Comparison of ENCODE assay signal across 9 mouse cellular contexts in genomic region chr7:15914252-15914651, GRCm38 (mm10). TPM values are rescaled to one million over a fixed set of nuclear protein-coding genes. Genes with fewer than 3 reads are reported as not detected.
DNase-seq lines count a peak whose midpoint lies in the region; ATAC-seq and TF ChIP-seq lines count a peak whose summit lies in the region.
"Had no signal": no experiment of that assay in that cellular context is flagged by ENCODE, and none has a peak within 500 bp of the region (broad histone marks: within the 10 kb centered on the region; RNA-seq: fewer than 3 reads in every experiment).

No protein-coding gene starts in this region.

- no peak overlapping the region for H3K4me3 ChIP-seq in cerebellum, adult 2 months (replicated peaks; ENCODE audit: insufficient read depth, low read depth, low read length)
- H3K4me3 ChIP-seq in layer of hippocampus, adult 2 months: no peak overlapping the region
- no peak overlapping the region for H3K4me3 ChIP-seq in ES-E14 (ENCODE audit: insufficient read depth in 1 of 2, low read depth in 1 of 2, low read length in 2 of 2, poor library complexity in 1 of 2, severe bottlenecking in 1 of 2)
- H3K4me3 ChIP-seq in lung, embryonic 14.5 days (ENCODE audit: low read depth, low read length): no peak overlapping the region
- H3K4me3 ChIP-seq in stomach, postnatal 0 days (ENCODE audit: low read depth, low read length): no peak overlapping the region
- H3K4me3 ChIP-seq: heart, embryonic 13.5 days had no signal

- no peaks in the 10 kb centered on the region for H3K4me1 ChIP-seq in cerebellum, adult 2 months (ENCODE audit: control insufficient read depth, insufficient read depth, low read length)
- H3K4me1 ChIP-seq in ES-E14 (ENCODE audit: control insufficient read depth in 2 of 2, insufficient read depth in 2 of 2, low read length in 2 of 2, poor library complexity in 1 of 2): peaks cover 0 to 6% of the 10 kb centered on the region in 2 experiments; a peak in 1 of 4 replicates
- no peaks in the 10 kb centered on the region for H3K4me1 ChIP-seq in lung, embryonic 14.5 days (ENCODE audit: insufficient read depth)
- no peaks in the 10 kb centered on the region for H3K4me1 ChIP-seq in stomach, postnatal 0 days (replicated peaks; ENCODE audit: control insufficient read depth, insufficient read depth)

- H3K4me2 ChIP-seq in lung, embryonic 14.5 days: no peak overlapping the region
- no peak overlapping the region for H3K4me2 ChIP-seq in stomach, postnatal 0 days (replicated peaks; ENCODE audit: low read depth)
- H3K4me2 ChIP-seq: heart, embryonic 13.5 days had no signal

- in situ Hi-C loops in ES-E14 (cut with MboI; ENCODE audit: low sequenced_read_pairs in 2 of 2, unreplicated experiment in 2 of 2): no loop called here

- no peaks in the 10 kb centered on the region for H3K27me3 ChIP-seq in cerebellum, adult 2 months (ENCODE audit: control insufficient read depth, insufficient read depth, low read length)
- H3K27me3 ChIP-seq in lung, embryonic 14.5 days (ENCODE audit: insufficient read depth, low read length): no peaks in the 10 kb centered on the region
- no peaks in the 10 kb centered on the region for H3K27me3 ChIP-seq in stomach, postnatal 0 days (ENCODE audit: control insufficient read depth, insufficient read depth, low read length)
- H3K27me3 ChIP-seq: heart, embryonic 13.5 days had no signal

- H3K9me3 ChIP-seq in ES-E14 (ENCODE audit: control insufficient read depth, insufficient read depth, low read depth, low read length): no peaks in the 10 kb centered on the region
- no peaks in the 10 kb centered on the region for H3K9me3 ChIP-seq in lung, embryonic 14.5 days (ENCODE audit: low read depth, low read length)
- H3K9me3 ChIP-seq in stomach, postnatal 0 days (ENCODE audit: control insufficient read depth, low read length): no peaks in the 10 kb centered on the region
- H3K9me3 ChIP-seq: heart, embryonic 13.5 days had no signal

- peak in 1 of 2 experiments; percentile 38 for DNase-seq in cerebellum, adult 2 months
- no peak for DNase-seq in cerebellum, adult 11-12 months
- peak in 1 of 2 experiments; percentile 63 for DNase-seq in layer of hippocampus, adult 2 months (ENCODE audit: low spot score in 2 of 2)
- DNase-seq in layer of hippocampus, postnatal 14 days (ENCODE audit: low spot score in 2 of 2): no peak
- DNase-seq in ES-E14 (ENCODE audit: low read depth, low spot score): peak; percentile 74
- DNase-seq in embryo, embryonic 9.5 days (ENCODE audit: extremely low spot score): peak; percentile 43
- DNase-seq in lung, embryonic 14.5 days: peak; percentile 71
- peak; percentile 47 for DNase-seq in stomach, postnatal 0 days (ENCODE audit: low spot score)

- TF ChIP-seq CTCF in cerebellum, adult 2 months (IDR thresholded peaks at IDR 0.05; ENCODE audit: borderline replicate concordance, insufficient read depth, low read depth, low read length): peak; percentile 56; the same call in 1 of the 2 replicates
- peak; percentile 90 for TF ChIP-seq CTCF in layer of hippocampus, adult 2 months (conservative IDR thresholded peaks at IDR 0.05)
- TF ChIP-seq CTCF in lung, embryonic 14.5 days (IDR thresholded peaks at IDR 0.05; ENCODE audit: low read depth): peak; percentile 75
- TF ChIP-seq CTCF in stomach, postnatal 0 days (IDR thresholded peaks at IDR 0.05; ENCODE audit: low read depth): peak; percentile 81

- H3K36me3 ChIP-seq in ES-E14 (ENCODE audit: control insufficient read depth, insufficient read depth, low read length, poor library complexity, severe bottlenecking): peaks cover 17% of the 10 kb centered on the region
- peaks cover 19% of the 10 kb centered on the region for H3K36me3 ChIP-seq in lung, embryonic 14.5 days (ENCODE audit: insufficient read depth)
- H3K36me3 ChIP-seq in stomach, postnatal 0 days (ENCODE audit: control insufficient read depth, insufficient read depth, low read length): peaks cover 6% of the 10 kb centered on the region; the same call in 1 of the 2 replicates

- no peak for TF ChIP-seq POLR2A in cerebellum, adult 2 months (IDR thresholded peaks at IDR 0.05; ENCODE audit: borderline replicate concordance, insufficient read depth, low read length)

- no peak for TF ChIP-seq EP300 in stomach, postnatal 0 days (optimal IDR thresholded peaks at IDR 0.05)

- H3K27ac ChIP-seq in cerebellum, adult 2 months (ENCODE audit: insufficient read depth, low read length): no peak overlapping the region
- no peak overlapping the region for H3K27ac ChIP-seq in layer of hippocampus, adult 2 months
- no peak overlapping the region for H3K27ac ChIP-seq in ES-E14 (ENCODE audit: insufficient read depth, low read depth, low read length, poor library complexity, severe bottlenecking)
- H3K27ac ChIP-seq in lung, embryonic 14.5 days (ENCODE audit: low read depth): no peak overlapping the region
- no peak overlapping the region for H3K27ac ChIP-seq in stomach, postnatal 0 days (replicated peaks)
- H3K27ac ChIP-seq: heart, embryonic 13.5 days had no signal

- 31% methylated on average over 2 of the region's 2 CpGs for WGBS in cerebellum, adult 2 months
- 35% methylated on average over 2 of the region's 2 CpGs for WGBS in lung, embryonic 14.5 days
- 30% methylated on average over 2 of the region's 2 CpGs for WGBS in stomach, postnatal 0 days

- H3K9ac ChIP-seq in ES-E14 (ENCODE audit: insufficient read depth, low read depth, low read length, poor library complexity, severe bottlenecking): no peak overlapping the region
- H3K9ac ChIP-seq in lung, embryonic 14.5 days: no peak overlapping the region
- no peak overlapping the region for H3K9ac ChIP-seq in stomach, postnatal 0 days (ENCODE audit: low read length)
- H3K9ac ChIP-seq: heart, embryonic 13.5 days had no signal

- no peak for ATAC-seq in lung, embryonic 14.5 days (ENCODE audit: insufficient read depth)
- ATAC-seq in stomach, postnatal 0 days (ENCODE audit: low FRiP score, low TSS enrichment): no peak

TF ChIP-seq in ES-E14, 5 proteins besides CTCF, POLR2A, EP300 and RAD21:
- TF ChIP-seq ZC3H11A (IDR thresholded peaks at IDR 0.05; ENCODE audit: borderline replicate concordance, low read depth, low read length): no peak

RNA-seq across cellular contexts. Expression of gene Selenow, which starts 8.0 kb away (rescaled TPM):
- polyA plus RNA-seq in cerebellum, adult 2 months (2012; rRNA removed): 870 and 931 TPM in 2 replicates
- 1,000 to 10,000 TPM; 1,462 to 1,494 TPM for total RNA-seq in layer of hippocampus, adult 2 months (2021)
- total RNA-seq in layer of hippocampus, postnatal 14 days (2021): 1,000 to 10,000 TPM; 1,721 to 1,761 TPM
- 36.3 and 54.0 TPM in 2 replicates for total RNA-seq in ES-E14 (2012; rRNA removed)
- 909 and 927 TPM in 2 replicates for polyA plus RNA-seq in lung, embryonic 14.5 days (2014; fragmentation: Nextera tagmentation; extraction: Ambion mirVana)
- polyA plus RNA-seq in stomach, postnatal 0 days (2015; fragmentation: Nextera tagmentation; extraction: Ambion mirVana): 560 and 572 TPM in 2 replicates

RNA-seq across cellular contexts. Expression of gene Nop53, which starts 31.6 kb away (rescaled TPM):
- 104 and 108 TPM in 2 replicates for polyA plus RNA-seq in cerebellum, adult 2 months (2012; rRNA removed)
- 100 to 1,000 TPM; 115 to 121 TPM for total RNA-seq in layer of hippocampus, adult 2 months (2021)
- total RNA-seq in layer of hippocampus, postnatal 14 days (2021): 100 to 1,000 TPM; 109 to 115 TPM
- total RNA-seq in ES-E14 (2012; rRNA removed): 212 and 220 TPM in 2 replicates
- polyA plus RNA-seq in lung, embryonic 14.5 days (2014; fragmentation: Nextera tagmentation; extraction: Ambion mirVana): 184 and 187 TPM in 2 replicates
- 139 and 147 TPM in 2 replicates for polyA plus RNA-seq in stomach, postnatal 0 days (2015; fragmentation: Nextera tagmentation; extraction: Ambion mirVana)

RNA-seq across cellular contexts. Expression of gene Crxos, which starts 31.8 kb away (rescaled TPM):
- 0.11 TPM in 1 of 2 replicates, not detected in the other for polyA plus RNA-seq in cerebellum, adult 2 months (2012; rRNA removed)
- total RNA-seq in layer of hippocampus, adult 2 months (2021): not detected
- total RNA-seq in layer of hippocampus, postnatal 14 days (2021): under 1 TPM in 1 of 2 experiments, not detected in 1; 0.16 TPM
- 4.2 and 19.1 TPM in 2 replicates for total RNA-seq in ES-E14 (2012; rRNA removed)
- not detected in 2 replicates for polyA plus RNA-seq in lung, embryonic 14.5 days (2014; fragmentation: Nextera tagmentation; extraction: Ambion mirVana)
- not detected in 2 replicates for polyA plus RNA-seq in stomach, postnatal 0 days (2015; fragmentation: Nextera tagmentation; extraction: Ambion mirVana)
- polyA plus RNA-seq: heart, embryonic 13.5 days had no signal

RNA-seq across cellular contexts. Expression of gene Crx, which starts 34.5 kb away (rescaled TPM):
- polyA plus RNA-seq in cerebellum, adult 2 months (2012; rRNA removed): not detected in 2 replicates
- total RNA-seq in layer of hippocampus, adult 2 months (2021): not detected
- not detected for total RNA-seq in layer of hippocampus, postnatal 14 days (2021)
- 0.16 TPM in 1 of 2 replicates, not detected in the other for total RNA-seq in ES-E14 (2012; rRNA removed)
- not detected in 2 replicates for polyA plus RNA-seq in lung, embryonic 14.5 days (2014; fragmentation: Nextera tagmentation; extraction: Ambion mirVana)
- 0.10 TPM in 1 of 2 replicates, not detected in the other for polyA plus RNA-seq in stomach, postnatal 0 days (2015; fragmentation: Nextera tagmentation; extraction: Ambion mirVana)
- polyA plus RNA-seq: heart, embryonic 13.5 days had no signal

RNA-seq across cellular contexts. Expression of gene Ehd2, which starts 53.1 kb away (rescaled TPM):
- 7.4 and 7.5 TPM in 2 replicates for polyA plus RNA-seq in cerebellum, adult 2 months (2012; rRNA removed)
- 1 to 10 TPM; 6.7 to 7.3 TPM for total RNA-seq in layer of hippocampus, adult 2 months (2021)
- total RNA-seq in layer of hippocampus, postnatal 14 days (2021): 1 to 10 TPM; 7.0 to 9.3 TPM
- 3.8 and 6.8 TPM in 2 replicates for total RNA-seq in ES-E14 (2012; rRNA removed)
- polyA plus RNA-seq in lung, embryonic 14.5 days (2014; fragmentation: Nextera tagmentation; extraction: Ambion mirVana): 61.2 and 67.5 TPM in 2 replicates
- 30.7 and 37.7 TPM in 2 replicates for polyA plus RNA-seq in stomach, postnatal 0 days (2015; fragmentation: Nextera tagmentation; extraction: Ambion mirVana)

Comparison
In these comparisons a context has a peak if more than half of its experiments do, and no peak if none do; other contexts are left out.
1. DNase-seq: peak in ES-E14 (single experiment), embryo, embryonic 9.5 days (single experiment), lung, embryonic 14.5 days (single experiment) and stomach, postnatal 0 days (single experiment); none in cerebellum, adult 11-12 months (single experiment) and layer of hippocampus, postnatal 14 days (0 of 2).
2. RNA of gene Selenow, which starts 8.0 kb away (total RNA-seq): 1,721 to 1,761 TPM in layer of hippocampus, postnatal 14 days and 1,462 to 1,494 TPM in layer of hippocampus, adult 2 months; 36.3 to 54.0 TPM in ES-E14; every median in the first group is over 10 times any median in the second.
3. Peak in every context shown above with its lines, with median percentiles within 50 percentile points of each other: CTCF ChIP-seq.